Mouse (Mus musculus): ENCODE measurements around the gene Nrap. TPM values are rescaled to one million over a fixed set of nuclear protein-coding genes. Genes with fewer than 3 reads are reported as not detected.
A peak's percentile ranks its signal among the peaks of the same experiment; 100 is the strongest.

Nrap gene
- polyA plus RNA-seq (2015; fragmentation: Nextera tagmentation; extraction: Ambion mirVana): 1.1 TPM in 2 replicates

- H3K36me3 ChIP-seq (ENCODE audit: control insufficient read depth, insufficient read depth, low read length): no peaks in the 10 kb centered on the region
- no peaks in the 10 kb centered on the region for H3K27me3 ChIP-seq (ENCODE audit: control insufficient read depth, insufficient read depth, low read depth, low read length)
- no peak within 1 kb of the TSS for H3K9ac ChIP-seq (ENCODE audit: low read length)
- H3K9me3 ChIP-seq (ENCODE audit: control insufficient read depth, low read length): no peaks in the 10 kb centered on the region
- H3K27ac ChIP-seq (ENCODE audit: low read length): no peak within 1 kb of the TSS
- WGBS: 63% methylated on average over 11 of the region's 11 CpGs
- no peak within 1 kb of the TSS for H3K4me3 ChIP-seq (ENCODE audit: low read length)
- no peaks in the 10 kb centered on the region; the same call in 1 of the 2 replicates for H3K4me1 ChIP-seq (replicated peaks; ENCODE audit: control insufficient read depth, insufficient read depth, low read length)
- ATAC-seq (ENCODE audit: low read depth): no peak
- no peak within 1 kb of the TSS for H3K4me2 ChIP-seq (ENCODE audit: low read depth, low read length)
These were observed at the start of gene Nrap for GRCm38 (mm10) chr19:56389879-56390278. Gene Nrap (minus strand): TSS chr19:56390037.

DNA sequence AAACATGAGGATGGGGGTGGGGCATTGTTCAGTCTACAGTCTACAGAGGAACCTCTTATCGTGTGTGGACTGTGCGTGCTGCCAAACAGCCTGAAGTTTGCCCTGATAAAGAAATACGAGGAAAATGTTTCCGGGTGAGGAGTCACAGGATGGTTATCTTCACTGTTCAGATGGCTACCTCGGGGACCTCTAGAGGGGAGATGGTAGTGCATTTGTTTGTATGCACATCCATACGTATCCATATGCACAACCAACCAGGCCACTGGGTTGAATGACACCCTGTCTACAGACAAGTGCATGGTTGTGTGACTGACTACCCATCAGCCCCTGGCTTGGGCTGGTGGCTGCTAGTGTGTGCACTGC lies 49.2 kb upstream of the Nrap start:
- ATAC-seq (ENCODE audit: low read depth): 0 out of 2 replicates have a peak, but pooled peaks have one; percentile 42

GRCm38 (mm10) chr19:56438357-56439071 lies 48.7 kb upstream of the Nrap start:
- peak; percentile 51; the same call in 1 of the 2 replicates for ATAC-seq (ENCODE audit: low read depth)
- Histone ChIP-seq H3K4me1 (replicated peaks; ENCODE audit: control insufficient read depth, insufficient read depth, low read length) (no peaks in the 10 kb centered on the region), H3K9me3 (ENCODE audit: control insufficient read depth, low read length) (no peaks in the 10 kb centered on the region), H3K4me3 (ENCODE audit: low read length) (no peak overlapping the region), H3K36me3 (ENCODE audit: control insufficient read depth, insufficient read depth, low read length) (peaks cover 4% of the 10 kb centered on the region), H3K27ac (ENCODE audit: low read length) (no peak overlapping the region; the same call in 1 of the 2 replicates), H3K27me3 (ENCODE audit: control insufficient read depth, insufficient read depth, low read depth, low read length) (no peaks in the 10 kb centered on the region), H3K9ac (ENCODE audit: low read length) (no peak overlapping the region), H3K4me2 (ENCODE audit: low read depth, low read length) (no peak overlapping the region)
- WGBS: 60% methylated on average over 7 of the region's 7 CpGs

More for the DNA sequence above, 49.2 kb upstream of the Nrap start:
- Histone ChIP-seq H3K36me3 (ENCODE audit: control insufficient read depth, insufficient read depth, low read length) (peaks cover 3% of the 10 kb centered on the region), H3K27me3 (ENCODE audit: control insufficient read depth, insufficient read depth, low read depth, low read length) (no peaks in the 10 kb centered on the region), H3K27ac (ENCODE audit: low read length) (no peak overlapping the region), H3K4me3 (ENCODE audit: low read length) (no peak overlapping the region), H3K4me2 (ENCODE audit: low read depth, low read length) (no peak overlapping the region), H3K4me1 (replicated peaks; ENCODE audit: control insufficient read depth, insufficient read depth, low read length) (no peaks in the 10 kb centered on the region), H3K9me3 (ENCODE audit: control insufficient read depth, low read length) (no peaks in the 10 kb centered on the region), H3K9ac (ENCODE audit: low read length) (no peak overlapping the region)
- 46% methylated on average over 6 of the region's 6 CpGs for WGBS

DNA sequence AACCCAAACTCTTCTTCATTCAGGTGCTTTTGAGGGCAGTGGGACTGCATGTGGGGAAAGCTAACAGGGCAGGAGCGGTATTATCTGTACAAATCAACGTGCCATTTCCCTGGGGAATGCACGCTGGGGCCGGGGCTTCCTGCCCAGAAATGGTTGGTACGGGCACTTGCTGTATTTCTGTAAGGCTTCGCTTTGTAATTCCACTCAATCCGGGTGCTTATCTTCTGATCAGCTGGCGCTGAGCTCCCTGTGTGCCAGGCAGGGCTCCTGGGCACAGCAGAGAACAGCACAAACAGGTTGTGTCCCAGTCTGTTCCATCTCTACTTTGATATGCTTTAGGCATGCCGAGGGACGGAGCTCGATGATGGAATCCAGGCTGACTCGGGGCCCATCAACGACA lies 46.5 kb upstream of the Nrap start:
- H3K36me3 ChIP-seq (ENCODE audit: control insufficient read depth, insufficient read depth, low read length): peaks cover 4% of the 10 kb centered on the region
- no peak overlapping the region for H3K27ac ChIP-seq (ENCODE audit: low read length)

DNA sequence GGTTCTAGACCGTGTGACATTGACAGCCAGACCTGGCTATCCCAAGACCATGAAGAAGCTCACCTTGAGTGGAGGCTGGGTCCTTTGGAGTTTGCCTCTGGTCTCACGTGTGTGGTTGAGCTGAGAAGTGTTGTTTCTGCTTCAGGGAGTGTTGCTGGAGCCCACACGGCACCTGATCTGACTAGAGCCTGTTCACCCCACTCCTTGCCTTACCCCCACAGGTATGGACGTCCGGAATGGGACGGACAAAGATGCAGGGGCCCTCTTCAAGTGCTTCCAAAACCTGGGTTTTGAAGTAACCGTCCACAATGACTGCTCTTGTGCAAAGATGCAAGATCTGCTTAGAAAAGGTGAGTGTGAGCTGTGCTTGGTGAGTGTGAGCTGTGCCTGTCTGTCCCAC lies 43.7 kb upstream of the Nrap start:
- no peaks in the 10 kb centered on the region for H3K9me3 ChIP-seq (ENCODE audit: control insufficient read depth, low read length)
- H3K4me3 ChIP-seq (ENCODE audit: low read length): no peak overlapping the region
- no peaks in the 10 kb centered on the region for H3K27me3 ChIP-seq (ENCODE audit: control insufficient read depth, insufficient read depth, low read depth, low read length)
- H3K36me3 ChIP-seq (ENCODE audit: control insufficient read depth, insufficient read depth, low read length): peaks cover 4% of the 10 kb centered on the region
- no peak overlapping the region for H3K27ac ChIP-seq (ENCODE audit: low read length)
- no peaks in the 10 kb centered on the region for H3K4me1 ChIP-seq (replicated peaks; ENCODE audit: control insufficient read depth, insufficient read depth, low read length)
- 84% methylated on average over 7 of the region's 7 CpGs for WGBS
- ATAC-seq (ENCODE audit: low read depth): no peak
- no peak overlapping the region for H3K9ac ChIP-seq (ENCODE audit: low read length)
- H3K4me2 ChIP-seq (ENCODE audit: low read depth, low read length): no peak overlapping the region

More for the DNA sequence above, 46.5 kb upstream of the Nrap start:
- 85% methylated on average over 13 of the region's 13 CpGs for WGBS
- Histone ChIP-seq H3K9ac (ENCODE audit: low read length) (no peak overlapping the region), H3K27me3 (ENCODE audit: control insufficient read depth, insufficient read depth, low read depth, low read length) (no peaks in the 10 kb centered on the region), H3K4me2 (ENCODE audit: low read depth, low read length) (no peak overlapping the region), H3K4me3 (ENCODE audit: low read length) (no peak overlapping the region), H3K4me1 (replicated peaks; ENCODE audit: control insufficient read depth, insufficient read depth, low read length) (no peaks in the 10 kb centered on the region), H3K9me3 (ENCODE audit: control insufficient read depth, low read length) (no peaks in the 10 kb centered on the region)
- no peak for ATAC-seq (ENCODE audit: low read depth)

DNA sequence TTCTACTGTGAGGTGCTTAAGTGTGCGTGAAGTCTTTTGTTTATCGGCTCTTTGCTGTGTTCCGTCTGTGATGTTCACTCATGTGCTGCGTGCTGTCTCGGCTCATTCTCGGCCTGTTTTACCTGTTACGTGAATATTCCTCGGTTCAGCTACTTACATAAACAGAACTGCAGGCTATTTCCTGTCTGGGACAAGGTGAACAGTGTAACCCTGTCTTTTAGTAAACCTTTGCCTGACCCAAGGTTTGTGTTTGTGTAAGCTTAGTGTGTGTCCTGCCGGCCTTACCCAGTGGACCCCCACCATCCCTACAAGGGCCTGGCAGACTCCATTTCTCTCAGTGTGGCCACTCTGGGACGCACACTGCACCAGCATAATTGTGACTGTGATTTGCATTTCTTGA lies 42.9 kb upstream of the Nrap start:
- WGBS: 60% methylated on average over 10 of the region's 10 CpGs
- Histone ChIP-seq H3K27me3 (ENCODE audit: control insufficient read depth, insufficient read depth, low read depth, low read length) (no peaks in the 10 kb centered on the region), H3K4me1 (replicated peaks; ENCODE audit: control insufficient read depth, insufficient read depth, low read length) (no peaks in the 10 kb centered on the region), H3K4me3 (ENCODE audit: low read length) (no peak overlapping the region), H3K36me3 (ENCODE audit: control insufficient read depth, insufficient read depth, low read length) (peaks cover 4% of the 10 kb centered on the region), H3K4me2 (ENCODE audit: low read depth, low read length) (no peak overlapping the region), H3K27ac (ENCODE audit: low read length) (no peak overlapping the region), H3K9me3 (ENCODE audit: control insufficient read depth, low read length) (no peaks in the 10 kb centered on the region), H3K9ac (ENCODE audit: low read length) (no peak overlapping the region)
- no peak for ATAC-seq (ENCODE audit: low read depth)

DNA sequence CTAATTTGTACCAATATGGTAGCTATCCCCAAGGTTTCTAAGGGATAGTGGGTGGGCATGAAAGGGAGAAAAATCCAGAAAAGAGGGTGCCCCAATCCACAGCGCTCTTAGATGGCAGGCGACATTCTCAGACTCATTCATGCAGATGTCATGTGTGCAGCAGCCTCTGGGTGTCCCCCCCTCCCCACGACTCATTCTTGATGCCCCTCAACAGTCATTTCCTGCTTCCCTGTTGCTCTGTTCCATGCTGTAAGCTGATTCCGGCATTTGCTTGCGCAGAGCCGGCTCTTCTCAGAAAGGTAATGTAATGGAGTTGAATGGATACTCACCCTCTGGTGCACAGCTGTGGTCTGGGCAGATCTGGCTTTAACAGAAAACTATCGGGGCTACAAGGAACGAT lies 40.5 kb upstream of the Nrap start:
- Histone ChIP-seq H3K27ac (ENCODE audit: low read length) (no peak overlapping the region), H3K9me3 (ENCODE audit: control insufficient read depth, low read length) (no peaks in the 10 kb centered on the region), H3K4me1 (replicated peaks; ENCODE audit: control insufficient read depth, insufficient read depth, low read length) (peaks cover 4% of the 10 kb centered on the region; the same call in 1 of the 2 replicates), H3K9ac (ENCODE audit: low read length) (no peak overlapping the region), H3K27me3 (ENCODE audit: control insufficient read depth, insufficient read depth, low read depth, low read length) (no peaks in the 10 kb centered on the region), H3K4me2 (ENCODE audit: low read depth, low read length) (no peak overlapping the region), H3K4me3 (ENCODE audit: low read length) (no peak overlapping the region), H3K36me3 (ENCODE audit: control insufficient read depth, insufficient read depth, low read length) (peaks cover 4% of the 10 kb centered on the region)
- 0 out of 2 replicates have a peak, but pooled peaks have one; percentile 17 for ATAC-seq (ENCODE audit: low read depth)
- 53% methylated on average over 8 of the region's 8 CpGs for WGBS

- ATAC-seq (ENCODE audit: low read depth): no peak
- Histone ChIP-seq H3K27me3 (ENCODE audit: control insufficient read depth, insufficient read depth, low read depth, low read length) (no peaks in the 10 kb centered on the region), H3K27ac (ENCODE audit: low read length) (no peak overlapping the region), H3K4me3 (ENCODE audit: low read length) (no peak overlapping the region), H3K4me2 (ENCODE audit: low read depth, low read length) (no peak overlapping the region), H3K36me3 (ENCODE audit: control insufficient read depth, insufficient read depth, low read length) (no peaks in the 10 kb centered on the region), H3K9me3 (ENCODE audit: control insufficient read depth, low read length) (no peaks in the 10 kb centered on the region), H3K4me1 (replicated peaks; ENCODE audit: control insufficient read depth, insufficient read depth, low read length) (peaks cover 10% of the 10 kb centered on the region; the same call in 1 of the 2 replicates), H3K9ac (ENCODE audit: low read length) (peak overlapping the region; percentile 31; the same call in 1 of the 2 replicates)
- WGBS: 56% methylated on average over 9 of the region's 9 CpGs
These were observed 35.7 kb upstream of the Nrap start for GRCm38 (mm10) chr19:56425492-56425891.

- Histone ChIP-seq H3K9me3 (ENCODE audit: control insufficient read depth, low read length) (no peaks in the 10 kb centered on the region), H3K4me3 (ENCODE audit: low read length) (no peak overlapping the region), H3K27ac (ENCODE audit: low read length) (no peak overlapping the region), H3K4me2 (ENCODE audit: low read depth, low read length) (no peak overlapping the region), H3K36me3 (ENCODE audit: control insufficient read depth, insufficient read depth, low read length) (no peaks in the 10 kb centered on the region), H3K4me1 (replicated peaks; ENCODE audit: control insufficient read depth, insufficient read depth, low read length) (peaks cover 10% of the 10 kb centered on the region; the same call in 1 of the 2 replicates), H3K9ac (ENCODE audit: low read length) (no peak overlapping the region), H3K27me3 (ENCODE audit: control insufficient read depth, insufficient read depth, low read depth, low read length) (no peaks in the 10 kb centered on the region)
- WGBS: 63% methylated on average over 17 of the region's 17 CpGs
- ATAC-seq (ENCODE audit: low read depth): no peak
These were observed 35.0 kb upstream of the Nrap start for GRCm38 (mm10) chr19:56424606-56425395.
